Mouse (Mus musculus) intestine, postnatal 0 days (tissue): Measurements from ENCODE around the gene Gss. TPM values are rescaled to one million over a fixed set of nuclear protein-coding genes. Genes with fewer than 3 reads are reported as not detected.
A peak's percentile ranks its signal among the peaks of the same experiment; 100 is the strongest.

ENCODE experiments used
- ATAC-seq: fragments of 200-750 bp; cut with Nextera tagmentation; 2 replicates; pipeline ENCODE4 v1.8.0; 2017; ENCODE audit warnings: mild to moderate bottlenecking, moderate TSS enrichment, moderate library complexity
- H3K27ac ChIP-seq: fragments of 300-500 bp; sonication (generic); 2 replicates; pipeline ENCODE4 v1.5.1; 2014; ENCODE audit warnings: mild to moderate bottlenecking, low read depth, low read length, moderate library complexity
- H3K27me3 ChIP-seq: fragments of 300-500 bp; sonication (generic); replicated peaks from 2 replicates; pipeline ENCODE4 v1.6.1; 2014; ENCODE audit warnings: low read length, mixed read lengths; ENCODE audit not compliant: control insufficient read depth, insufficient read depth
- H3K36me3 ChIP-seq: fragments of 300-500 bp; sonication (generic); 2 replicates; pipeline ENCODE4 v1.6.1; 2014; ENCODE audit warnings: mild to moderate bottlenecking, moderate library complexity; ENCODE audit not compliant: control insufficient read depth, insufficient read depth
- H3K4me1 ChIP-seq: fragments of 300-500 bp; sonication (generic); replicated peaks from 2 replicates; pipeline ENCODE4 v1.6.1; 2014; ENCODE audit warnings: antibody characterized with exemption, low read length, mixed read lengths; ENCODE audit not compliant: control insufficient read depth, insufficient read depth
- H3K4me2 ChIP-seq: fragments of 300-500 bp; sonication (generic); replicated peaks from 2 replicates; pipeline ENCODE4 v1.6.1; 2014; ENCODE audit warnings: low read depth, mild to moderate bottlenecking, moderate library complexity
- H3K4me3 ChIP-seq: fragments of 300-500 bp; sonication (generic); 2 replicates; pipeline ENCODE4 v1.5.1; 2014; ENCODE audit warnings: low read depth, low read length
- H3K9ac ChIP-seq: fragments of 300-500 bp; sonication (generic); 2 replicates; pipeline ENCODE4 v1.6.1; 2014; ENCODE audit warnings: mild to moderate bottlenecking, low read depth, low read length
- H3K9me3 ChIP-seq: fragments of 300-500 bp; sonication (generic); 2 replicates; pipeline ENCODE4 v1.6.1; 2016; ENCODE audit warnings: mixed run types; ENCODE audit not compliant: control insufficient read depth
- CTCF ChIP-seq: sonication (generic); IDR thresholded peaks from 2 replicates; pipeline ENCODE4 v1.5.1; 2016; ENCODE audit warnings: low read depth, mild to moderate bottlenecking, control low read depth, antibody characterized with exemption, moderate library complexity
- WGBS: fragments of 180-500 bp; shearing (Covaris S2); extraction: QIAGEN DNeasy Blood & Tissue Kit; methylation state at CpG from one replicate; pipeline ENCODE4 v1.1.7; 2014; 5-methylcytosine and 5-hydroxymethylcytosine counted together
- polyA plus RNA-seq: library from polyadenylated mRNA; unstranded; fragments of >200 nt; fragmentation: Nextera tagmentation; extraction: Ambion mirVana; gene quantifications from 2 replicates; pipeline ENCODE4 v1.2.1, GENCODE M21; 2015

The Gss gene
- polyA plus RNA-seq, 1 experiment from 2014 or later = 219 TPM

DNA sequence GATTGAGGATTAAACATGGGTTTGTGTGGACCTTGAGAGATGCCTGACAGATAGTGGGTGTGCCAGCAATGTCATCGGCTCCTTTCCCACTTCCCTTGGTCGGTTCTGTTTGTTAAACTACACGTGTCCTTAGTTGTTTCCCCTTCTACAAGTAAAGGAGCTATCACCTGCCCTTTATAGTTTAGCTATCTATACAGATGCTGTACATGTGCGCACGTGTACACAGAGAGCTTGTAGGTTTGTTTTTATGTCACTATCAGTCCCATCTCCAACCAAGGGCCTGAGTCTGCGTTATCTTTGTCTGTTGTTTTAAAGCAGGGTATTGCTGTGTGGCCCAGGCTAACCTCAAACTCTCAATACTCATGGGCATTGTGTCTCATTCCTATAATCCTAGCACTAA is 31.4 kb upstream of the Gss start:
- no peak overlapping the region for H3K4me3 ChIP-seq
- no peaks in the 10 kb centered on the region for H3K9me3 ChIP-seq
- no peaks in the 10 kb centered on the region; the same call in 1 of the 2 replicates for H3K36me3 ChIP-seq
- TF ChIP-seq CTCF = no peak
- no peak overlapping the region for H3K4me2 ChIP-seq
- H3K4me1 ChIP-seq = no peaks in the 10 kb centered on the region; the same call in 1 of the 2 replicates
- H3K9ac ChIP-seq = no peak overlapping the region
- no peak for ATAC-seq
- no peak overlapping the region for H3K27ac ChIP-seq
- WGBS = 72% methylated on average over 6 of the region's 6 CpGs
- H3K27me3 ChIP-seq = no peaks in the 10 kb centered on the region

GRCm38 (mm10) chr2:155622606-155623005 is 30.0 kb upstream of the Gss start:
- 22% methylated on average over 11 of the region's 11 CpGs for WGBS
- Histone ChIP-seq H3K36me3 (no peaks in the 10 kb centered on the region; the same call in 1 of the 2 replicates), H3K4me2 (no peak overlapping the region), H3K27ac (no peak overlapping the region), H3K9ac (no peak overlapping the region), H3K4me1 (no peaks in the 10 kb centered on the region; the same call in 1 of the 2 replicates), H3K27me3 (no peaks in the 10 kb centered on the region), H3K9me3 (no peaks in the 10 kb centered on the region), H3K4me3 (no peak overlapping the region)
- ATAC-seq = no peak
- 0 out of 2 replicates have a peak, but pooled peaks have one; percentile 24 for TF ChIP-seq CTCF

DNA sequence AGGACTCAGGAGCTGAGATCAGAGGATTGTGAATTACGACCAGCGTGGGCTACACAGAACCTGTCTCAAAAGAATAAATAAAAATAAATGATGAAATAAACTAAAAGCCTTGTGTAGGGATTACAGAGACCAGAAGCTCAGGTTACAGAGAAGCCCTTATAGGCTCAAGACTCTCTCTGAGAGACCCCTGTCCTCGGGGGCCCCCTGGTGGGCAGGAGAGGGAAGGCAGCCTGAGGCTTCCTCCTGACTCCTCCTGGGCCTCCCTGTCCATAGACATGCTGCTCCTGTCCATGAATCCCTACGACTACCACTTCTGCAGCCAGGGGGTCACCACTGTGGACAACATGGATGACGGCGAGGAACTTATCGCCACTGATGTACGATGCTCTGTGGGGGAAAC is 27.2 kb upstream of the Gss start:
- 0 out of 2 replicates have a peak, but pooled peaks have one; percentile 50 for ATAC-seq
- H3K9me3 ChIP-seq = no peaks in the 10 kb centered on the region
- H3K27me3 ChIP-seq = no peaks in the 10 kb centered on the region
- no peaks in the 10 kb centered on the region; the same call in 1 of the 2 replicates for H3K4me1 ChIP-seq
- no peak overlapping the region for H3K9ac ChIP-seq
- no peak overlapping the region for H3K27ac ChIP-seq
- peak; percentile 94 for TF ChIP-seq CTCF
- no peak overlapping the region for H3K4me3 ChIP-seq
- H3K36me3 ChIP-seq = no peaks in the 10 kb centered on the region; the same call in 1 of the 2 replicates
- H3K4me2 ChIP-seq = no peak overlapping the region
- 16% methylated on average over 8 of the region's 8 CpGs for WGBS

DNA sequence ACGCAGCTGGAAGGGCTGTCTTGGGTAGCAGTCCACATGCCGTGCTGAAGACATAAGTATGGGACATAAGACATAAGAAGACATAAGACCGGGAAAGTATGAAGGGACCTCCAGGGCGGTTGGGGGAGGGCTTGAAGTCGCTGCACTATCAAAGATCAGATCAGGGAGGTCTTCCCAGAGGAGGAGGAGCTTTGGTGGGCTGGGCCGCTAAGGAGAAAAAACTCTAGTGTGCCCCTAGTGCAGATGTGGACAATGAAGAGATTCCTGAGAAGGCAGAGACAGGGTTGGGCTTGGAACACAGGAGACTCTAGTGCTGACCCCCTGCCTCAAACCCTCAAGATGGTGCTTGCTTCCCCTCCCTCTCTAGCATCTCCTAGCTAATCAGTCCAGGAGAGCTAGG is 24.4 kb upstream of the Gss start:
- Histone ChIP-seq H3K27me3 (no peaks in the 10 kb centered on the region), H3K36me3 (no peaks in the 10 kb centered on the region; the same call in 1 of the 2 replicates), H3K4me3 (no peak overlapping the region), H3K4me1 (peaks cover 6% of the 10 kb centered on the region; the same call in 1 of the 2 replicates), H3K9me3 (no peaks in the 10 kb centered on the region), H3K4me2 (no peak overlapping the region), H3K27ac (no peak overlapping the region), H3K9ac (no peak overlapping the region)
- ATAC-seq = no peak
- TF ChIP-seq CTCF = no peak
- 52% methylated on average over 6 of the region's 6 CpGs for WGBS

DNA sequence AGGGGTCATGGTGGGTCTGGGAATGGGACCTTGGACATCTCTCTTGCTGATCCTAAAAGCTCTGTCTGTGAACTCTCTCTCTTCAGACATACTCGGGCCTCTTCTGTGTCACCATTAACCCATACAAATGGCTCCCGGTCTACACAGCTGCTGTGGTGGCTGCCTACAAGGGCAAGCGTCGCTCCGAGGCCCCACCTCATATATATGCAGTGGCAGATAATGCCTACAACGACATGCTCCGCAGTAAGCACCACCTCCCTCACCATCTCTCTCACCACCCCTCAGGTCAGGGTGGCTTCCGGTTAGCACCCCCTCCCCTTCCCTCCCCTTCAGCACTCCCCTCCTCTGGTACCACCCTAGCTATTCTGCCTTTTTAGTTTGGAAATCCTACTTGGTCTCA is 21.3 kb upstream of the Gss start:
- no peak for TF ChIP-seq CTCF
- H3K4me2 ChIP-seq = peak overlapping the region; percentile 63
- no peak overlapping the region for H3K27ac ChIP-seq
- peaks cover 6% of the 10 kb centered on the region; the same call in 1 of the 2 replicates for H3K4me1 ChIP-seq
- no peaks in the 10 kb centered on the region for H3K27me3 ChIP-seq
- H3K4me3 ChIP-seq = 0 out of 2 replicates have a peak overlapping the region, but pooled peaks have one; percentile 13
- ATAC-seq = peak; percentile 12; the same call in 1 of the 2 replicates
- H3K9me3 ChIP-seq = no peaks in the 10 kb centered on the region
- 61% methylated on average over 8 of the region's 8 CpGs for WGBS
- H3K9ac ChIP-seq = no peak overlapping the region
- H3K36me3 ChIP-seq = no peaks in the 10 kb centered on the region; the same call in 1 of the 2 replicates

- peak; percentile 93 for ATAC-seq
- H3K4me3 ChIP-seq = peak overlapping the region; percentile 13
- no peaks in the 10 kb centered on the region for H3K9me3 ChIP-seq
- peak overlapping the region; percentile 63 for H3K4me2 ChIP-seq
- no peaks in the 10 kb centered on the region; the same call in 1 of the 2 replicates for H3K36me3 ChIP-seq
- 4% methylated on average over 20 of the region's 20 CpGs for WGBS
- H3K27ac ChIP-seq = peak overlapping the region; percentile 31; the same call in 1 of the 2 replicates
- peaks cover 6% of the 10 kb centered on the region; the same call in 1 of the 2 replicates for H3K4me1 ChIP-seq
- H3K27me3 ChIP-seq = no peaks in the 10 kb centered on the region
- H3K9ac ChIP-seq = no peak overlapping the region
- no peak for TF ChIP-seq CTCF
These were observed 20.7 kb upstream of the Gss start for GRCm38 (mm10) chr2:155613326-155613755.
